Mouse (Mus musculus) adrenal gland, adult (tissue): Measurements from ENCODE around the gene Cox6b1.

ENCODE experiments used
- DNase-seq, 2 experiments: peaks; one replicate each; pipeline ENCODE4 v3.0.0; 2022 to 2023; ENCODE audit warnings: low spot score in 1 of 2; ENCODE audit not compliant: inconsistent age in 2 of 2

Gene Cox6b1

GRCm38 (mm10) chr7:30588676-30589434, 37.1 kb downstream of the Cox6b1 start, which contains the start of gene Kmt2b:
TSS of gene Kmt2b (minus strand) at chr7:30588726.
- DNase-seq = peak; percentile 99

GRCm38 (mm10) chr7:30587842-30588667, 37.9 kb downstream of the Cox6b1 start:
- DNase-seq = peak in 1 of 2 experiments; percentile 91

- peak in 1 of 2 experiments; percentile 66 for DNase-seq
These were observed 39.4 kb downstream of the Cox6b1 start for GRCm38 (mm10) chr7:30586455-30587020.

GRCm38 (mm10) chr7:30585170-30585569, 40.8 kb downstream of the Cox6b1 start:
- peak in 1 of 2 experiments; percentile 40 for DNase-seq

- peak in 1 of 2 experiments; percentile 73 for DNase-seq
These were observed 41.6 kb downstream of the Cox6b1 start for GRCm38 (mm10) chr7:30584339-30584738.

GRCm38 (mm10) chr7:30581547-30581946, 44.4 kb downstream of the Cox6b1 start:
- DNase-seq = peak in 1 of 2 experiments; percentile 31

- peak in 1 of 2 experiments; percentile 10 for DNase-seq
These were observed 46.0 kb downstream of the Cox6b1 start for GRCm38 (mm10) chr7:30579950-30580349.

- peak; percentile 78 to 90 for DNase-seq
These were observed 53.0 kb downstream of the Cox6b1 start for GRCm38 (mm10) chr7:30572969-30573368.

- no peak for DNase-seq
These were observed 53.6 kb downstream of the Cox6b1 start for GRCm38 (mm10) chr7:30572389-30572788.

- no peak for DNase-seq
These were observed 58.4 kb downstream of the Cox6b1 start for GRCm38 (mm10) chr7:30567555-30567954.
